Comparison of ENCODE assay signal across 18 mouse cellular contexts in genomic region chr7:101767335-101767907, GRCm38 (mm10). TPM values are rescaled to one million over a fixed set of nuclear protein-coding genes. Genes with fewer than 3 reads are reported as not detected.
A peak's percentile ranks its signal among the peaks of the same experiment; 100 is the strongest.
DNase-seq lines count a peak whose midpoint lies in the region; ATAC-seq and TF ChIP-seq lines count a peak whose summit lies in the region.
"Had no signal": no experiment of that assay in that cellular context is flagged by ENCODE, and none has a peak within 500 bp of the region (broad histone marks: within the 10 kb centered on the region; RNA-seq: fewer than 3 reads in every experiment).

No protein-coding gene starts in this region.

- no peaks in the 10 kb centered on the region for H3K4me1 ChIP-seq in stomach, postnatal 0 days (replicated peaks; ENCODE audit: control insufficient read depth, insufficient read depth)

- ATAC-seq in stomach, postnatal 0 days (ENCODE audit: low FRiP score, low TSS enrichment), result peak; percentile 95
- ATAC-seq: forebrain, postnatal 0 days had no signal

- no peaks in the 10 kb centered on the region for H3K27me3 ChIP-seq in stomach, postnatal 0 days (ENCODE audit: control insufficient read depth, insufficient read depth, low read length)
- H3K27me3 ChIP-seq: neural tube, embryonic 13.5 days had no signal

- H3K4me2 ChIP-seq in stomach, postnatal 0 days (replicated peaks; ENCODE audit: low read depth), result no peak overlapping the region
- H3K4me2 ChIP-seq: neural tube, embryonic 13.5 days had no signal

- peak; percentile 38 for DNase-seq in gastrocnemius, adult 2 months
- DNase-seq in gastrocnemius, adult 18-20 months (ENCODE audit: low spot score), result no peak
- peak; percentile 43 to 51 for DNase-seq in right cerebral cortex, adult 2 months (ENCODE audit: low spot score in 2 of 2)
- DNase-seq in right cerebral cortex, postnatal 4 days, result no peak
- peak; percentile 48 to 55 for DNase-seq in heart, postnatal 10 days
- DNase-seq in stomach, postnatal 0 days (ENCODE audit: low spot score), result peak; percentile 74
- no peak for DNase-seq in layer of hippocampus, adult 8-10 months (ENCODE audit: low spot score in 2 of 2)
- no peak for DNase-seq in spleen, adult 18-20 months
- DNase-seq: adrenal gland, adult 2 months; cerebellum, adult 9-11 months; forebrain, postnatal 0 days; layer of hippocampus, adult 9-11 months had no signal

- TF ChIP-seq EP300 in stomach, postnatal 0 days (optimal IDR thresholded peaks at IDR 0.05), result no peak

- WGBS in stomach, postnatal 0 days, result 62% methylated on average over 5 of the region's 5 CpGs

- peaks cover 2% of the 10 kb centered on the region; the same call in 1 of the 2 replicates for H3K36me3 ChIP-seq in stomach, postnatal 0 days (ENCODE audit: control insufficient read depth, insufficient read depth, low read length)

- H3K9me3 ChIP-seq in stomach, postnatal 0 days (ENCODE audit: control insufficient read depth, low read length), result no peaks in the 10 kb centered on the region
- H3K9me3 ChIP-seq: neural tube, embryonic 13.5 days had no signal

- no peak overlapping the region for H3K4me3 ChIP-seq in gastrocnemius, adult 2 months
- no peak overlapping the region for H3K4me3 ChIP-seq in stomach, postnatal 0 days (ENCODE audit: low read depth, low read length)
- H3K4me3 ChIP-seq: neural tube, embryonic 13.5 days had no signal

- intact Hi-C loops in gastrocnemius, adult 2 months (cut with DNase I), result loop anchor here (5.0 kb wide), 1 partner anchor 50 kb away; the partner anchor contains the start of gene Phox2a
- intact Hi-C loops in heart, postnatal 10 days (cut with DNase I), result no loop called here

- no peak overlapping the region; the same call in 1 of the 2 replicates for H3K27ac ChIP-seq in gastrocnemius, adult 2 months
- peak overlapping the region; percentile 67; the same call in 1 of the 2 replicates for H3K27ac ChIP-seq in stomach, postnatal 0 days (replicated peaks)
- H3K27ac ChIP-seq: kidney, postnatal 0 days; liver, embryonic 14.5 days; neural tube, embryonic 13.5 days had no signal

- no peak for TF ChIP-seq CTCF in gastrocnemius, adult 2 months (IDR thresholded peaks at IDR 0.05)
- TF ChIP-seq CTCF in stomach, postnatal 0 days (IDR thresholded peaks at IDR 0.05; ENCODE audit: low read depth), result no peak

- no peak overlapping the region for H3K9ac ChIP-seq in stomach, postnatal 0 days (ENCODE audit: low read length)
- H3K9ac ChIP-seq: forebrain, postnatal 0 days; liver, embryonic 14.5 days; neural tube, embryonic 13.5 days had no signal

RNA-seq across cellular contexts. Expression of gene Phox2a, which starts 50.7 kb away (rescaled TPM):
- not detected for total RNA-seq in gastrocnemius, adult 2 months (2021)
- not detected for total RNA-seq in gastrocnemius, adult 18-20 months (2021)
- total RNA-seq in heart, postnatal 10 days (2021), result under 1 TPM; 0.42 to 0.48 TPM
- polyA plus RNA-seq in stomach, postnatal 0 days (2015; fragmentation: Nextera tagmentation; extraction: Ambion mirVana), result 3.7 and 4.4 TPM in 2 replicates
- under 1 TPM in 1 of 4 experiments, not detected in 3; 0.20 TPM for total RNA-seq in layer of hippocampus, adult 8-10 months (2022)
- total RNA-seq: forebrain, postnatal 0 days; left cerebral cortex, postnatal 36 days; megakaryocyte progenitor cell, adult 5-6 weeks had no signal
- polyA plus RNA-seq: forebrain, postnatal 0 days; gonadal fat pad, adult 2 months; liver, embryonic 14.5 days had no signal

Comparison
In these comparisons a context has a peak if more than half of its experiments do, and no peak if none do; other contexts are left out.
1. DNase-seq: peak in gastrocnemius, adult 2 months (single experiment), right cerebral cortex, adult 2 months (2 of 2), heart, postnatal 10 days (2 of 2) and stomach, postnatal 0 days (single experiment); none in gastrocnemius, adult 18-20 months (single experiment), right cerebral cortex, postnatal 4 days (single experiment), layer of hippocampus, adult 8-10 months (0 of 2) and spleen, adult 18-20 months (0 of 2).